ENCODE assay signal across 17 mouse cellular contexts in genomic region chr9:93131620-93132200, GRCm38 (mm10).
"Had no signal": no experiment of that assay in that cellular context is flagged by ENCODE, and none has a peak within 500 bp of the region (broad histone marks: within the 10 kb centered on the region; RNA-seq: fewer than 3 reads in every experiment).

No protein-coding gene starts in this region.

- H3K9me3 ChIP-seq: limb, embryonic 12.5 days; limb, embryonic 15.5 days; midbrain, embryonic 12.5 days; midbrain, embryonic 15.5 days; neural tube, embryonic 13.5 days had no signal

- H3K4me1 ChIP-seq: limb, embryonic 12.5 days; limb, embryonic 15.5 days; midbrain, embryonic 12.5 days; midbrain, embryonic 15.5 days; neural tube, embryonic 13.5 days had no signal

- H3K36me3 ChIP-seq: limb, embryonic 12.5 days; limb, embryonic 15.5 days; midbrain, embryonic 12.5 days; midbrain, embryonic 15.5 days; neural tube, embryonic 13.5 days had no signal

- H3K4me3 ChIP-seq: limb, embryonic 12.5 days; limb, embryonic 15.5 days; midbrain, embryonic 12.5 days; midbrain, embryonic 15.5 days; neural tube, embryonic 13.5 days had no signal

- DNase-seq: kidney, postnatal 14 days; kidney, postnatal 4 days; left cerebral cortex, postnatal 4 days; liver, postnatal 0 days; lung, embryonic 14.5 days; thymus, adult 2 months; thymus, postnatal 14 days; thymus, postnatal 4 days had no signal

- ATAC-seq: liver, postnatal 0 days; lung, postnatal 0 days; midbrain, embryonic 15.5 days had no signal

- H3K27me3 ChIP-seq: limb, embryonic 12.5 days; limb, embryonic 15.5 days; midbrain, embryonic 12.5 days; midbrain, embryonic 15.5 days; neural tube, embryonic 13.5 days had no signal

- H3K4me2 ChIP-seq: limb, embryonic 12.5 days; limb, embryonic 15.5 days; liver, embryonic 11.5 days; lung, embryonic 14.5 days; midbrain, embryonic 12.5 days; midbrain, embryonic 15.5 days; neural tube, embryonic 13.5 days had no signal

- H3K9ac ChIP-seq: limb, embryonic 12.5 days; limb, embryonic 15.5 days; liver, embryonic 14.5 days; liver, postnatal 0 days; lung, embryonic 14.5 days; midbrain, embryonic 12.5 days; midbrain, embryonic 15.5 days; neural tube, embryonic 13.5 days had no signal

- H3K27ac ChIP-seq: limb, embryonic 12.5 days; limb, embryonic 15.5 days; liver, embryonic 14.5 days; macrophage; midbrain, embryonic 12.5 days; midbrain, embryonic 15.5 days; neural tube, embryonic 13.5 days had no signal
